Mouse (Mus musculus) G1E (cell line): Measurements from ENCODE around the gene Slc35b2. TPM values are rescaled to one million over a fixed set of nuclear protein-coding genes. Genes with fewer than 3 reads are reported as not detected.

Source experiments
- ATAC-seq: 2 replicates; pipeline ENCODE4 v1.8.0; 2016; ENCODE audit warnings: mild to moderate bottlenecking; ENCODE audit not compliant: insufficient number of reproducible peaks, poor library complexity, low FRiP score, severe bottlenecking; ENCODE audit errors: extremely low read depth
- DNase-seq: peaks from one replicate; pipeline ENCODE4 v3.0.0; 2012; ENCODE audit warnings: low spot score
- H3K27me3 ChIP-seq: 2 replicates; pipeline ENCODE4 v1.6.1; 2012; ENCODE audit warnings: mild to moderate bottlenecking, low read length, inconsistent platforms; ENCODE audit not compliant: insufficient read depth
- H3K36me3 ChIP-seq: replicated peaks from 2 replicates; pipeline ENCODE3; 2012; ENCODE audit warnings: mild to moderate bottlenecking, inconsistent platforms
- H3K4me1 ChIP-seq: 2 replicates; pipeline ENCODE4 v1.6.1; 2012; ENCODE audit warnings: low read depth, low read length, inconsistent platforms, mixed read lengths; ENCODE audit not compliant: insufficient read depth
- H3K4me3 ChIP-seq: 2 replicates; pipeline ENCODE4 v1.5.1; 2012; ENCODE audit warnings: low read depth, mild to moderate bottlenecking, inconsistent platforms, low read length, moderate library complexity, mixed read lengths
- H3K9me3 ChIP-seq: replicated peaks from 2 replicates; pipeline ENCODE4 v1.6.1; 2012; ENCODE audit warnings: inconsistent platforms
- CTCF ChIP-seq: IDR thresholded peaks from 2 replicates; pipeline ENCODE4 v1.5.1; 2012; ENCODE audit warnings: low read depth, low read length, inconsistent platforms, mixed read lengths
- GATA1 ChIP-seq: IDR thresholded peaks from 2 replicates; pipeline ENCODE4 v1.6.1; 2012; ENCODE audit warnings: borderline replicate concordance, low read length, inconsistent platforms, mixed read lengths
- GATA2 ChIP-seq: IDR thresholded peaks from 2 replicates; pipeline ENCODE4 v1.6.1; 2012; ENCODE audit warnings: low read depth, low read length, inconsistent platforms, borderline replicate concordance
- POLR2AphosphoS5 ChIP-seq: IDR thresholded peaks from 2 replicates; pipeline ENCODE4 v1.6.1; 2012; ENCODE audit warnings: low read depth, low read length, inconsistent platforms; ENCODE audit not compliant: insufficient replicate concordance
- TAL1 ChIP-seq: conservative IDR thresholded peaks from 2 replicates; pipeline ENCODE4 v1.6.1; 2012; ENCODE audit warnings: low read depth, low read length, inconsistent platforms, mixed read lengths
- polyA plus RNA-seq: library from polyadenylated mRNA; stranded (reverse); fragments of >175 nt; gene quantifications from 2 replicates; pipeline ENCODE4 v1.2.3, GENCODE M21; 2012
- total RNA-seq, 2 experiments: library from RNA; stranded (forward) in 1 of 2; stranded (reverse) in 1 of 2; fragments of 200-1000 nt in 1 of 2; fragments of >200 nt in 1 of 2; fragmentation: Nextera tagmentation in 1 of 2; gene quantifications; 2 replicates each; pipeline ENCODE4 v1.2.3; 2014 to 2017

Gene Slc35b2
- total RNA-seq (2014; fragmentation: Nextera tagmentation) (46.5 and 60.9 TPM in 2 replicates), total RNA-seq (2017) (65.9 and 77.1 TPM in 2 replicates), polyA plus RNA-seq (24.6 and 24.9 TPM in 2 replicates)

GRCm38 (mm10) chr17:45563655-45564530 lies at the start of gene Slc35b2:
Gene Slc35b2, plus strand, starts transcription at chr17:45563874.
- TF ChIP-seq CTCF, result peak; percentile 43; the same call in 1 of the 2 replicates
- no peak for TF ChIP-seq GATA2
- Histone ChIP-seq H3K4me3 (peak within 1 kb of the TSS; percentile 98), H3K4me1 (peaks cover 56% of the 10 kb centered on the region), H3K36me3 (peaks cover 78% of the 10 kb centered on the region), H3K9me3 (no peaks in the 10 kb centered on the region), H3K27me3 (no peaks in the 10 kb centered on the region)
- DNase-seq (peak; percentile 91), ATAC-seq (peak; percentile 65)

DNA sequence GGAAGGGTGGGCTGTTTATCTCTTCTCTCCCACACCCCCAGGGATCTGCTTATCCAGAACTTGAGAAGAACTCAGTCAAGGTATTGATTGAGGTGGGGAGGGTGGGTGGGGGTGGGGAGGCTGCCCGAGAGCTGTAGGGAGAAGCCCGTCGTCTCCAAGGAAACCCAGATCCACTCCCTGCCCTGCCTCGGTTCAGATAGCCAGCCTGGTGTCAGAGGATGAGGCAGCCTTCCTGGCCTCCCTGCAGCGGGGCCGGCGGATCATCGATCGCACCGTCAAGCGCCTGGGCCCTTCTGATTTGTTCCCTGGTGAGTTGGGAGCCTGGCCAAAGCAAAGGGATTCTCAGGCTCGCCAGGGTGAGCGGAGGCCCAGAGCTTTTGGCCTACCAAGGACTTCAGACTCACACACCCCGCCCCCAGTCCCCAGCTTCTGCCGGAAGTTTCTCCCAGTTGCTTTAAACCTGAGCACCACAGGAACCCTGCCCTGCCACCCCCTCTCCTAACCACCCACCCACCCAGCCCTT lies 48.4 kb upstream of the Slc35b2 start:
- Histone ChIP-seq H3K36me3 (peaks cover 90% of the 10 kb centered on the region), H3K4me1 (peaks cover 11% of the 10 kb centered on the region), H3K27me3 (no peaks in the 10 kb centered on the region), H3K9me3 (no peaks in the 10 kb centered on the region), H3K4me3 (no peak overlapping the region)
- ATAC-seq (no peak), DNase-seq (no peak)
- TF ChIP-seq POLR2AphosphoS5, result no peak
- no peak for TF ChIP-seq GATA1
- TF ChIP-seq TAL1, result no peak
- no peak for TF ChIP-seq CTCF
- TF ChIP-seq GATA2, result no peak

- H3K4me1 ChIP-seq, result peaks cover 12% of the 10 kb centered on the region
- no peak overlapping the region for H3K4me3 ChIP-seq
- H3K36me3 ChIP-seq, result peaks cover 90% of the 10 kb centered on the region
- TF ChIP-seq TAL1 (no peak), GATA1 (no peak), CTCF (no peak), POLR2AphosphoS5 (no peak), GATA2 (no peak)
- DNase-seq, result no peak
- H3K9me3 ChIP-seq, result no peaks in the 10 kb centered on the region
- ATAC-seq, result no peak
- no peaks in the 10 kb centered on the region for H3K27me3 ChIP-seq
Observed at GRCm38 (mm10) chr17:45515806-45516205, 47.9 kb upstream of the Slc35b2 start.

DNA sequence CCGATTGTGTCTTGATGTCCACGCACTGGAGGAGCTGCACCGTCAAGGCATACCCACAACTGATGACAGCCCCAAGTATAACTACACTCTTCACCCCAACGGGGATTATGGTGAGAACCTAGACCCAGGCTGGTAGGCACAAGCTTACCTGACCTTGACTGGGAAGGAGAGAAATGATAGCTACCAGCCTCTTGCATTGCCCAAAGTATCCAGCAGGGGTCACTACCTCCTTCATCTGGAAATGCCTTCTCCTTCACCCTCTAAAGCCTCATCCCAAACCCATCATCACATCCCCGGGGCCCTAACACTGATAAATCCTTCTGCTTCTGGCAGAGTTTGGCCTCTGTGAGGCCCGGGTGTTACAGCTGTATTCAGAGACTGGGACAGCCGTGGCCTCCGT lies 47.2 kb upstream of the Slc35b2 start:
- no peak overlapping the region for H3K4me3 ChIP-seq
- H3K27me3 ChIP-seq, result no peaks in the 10 kb centered on the region
- H3K36me3 ChIP-seq, result peaks cover 90% of the 10 kb centered on the region
- no peaks in the 10 kb centered on the region for H3K9me3 ChIP-seq
- peak; percentile 4; the same call in 1 of the 2 replicates for ATAC-seq
- TF ChIP-seq GATA2 (no peak), CTCF (peak; percentile 99)
- DNase-seq, result peak; percentile 29
- peaks cover 12% of the 10 kb centered on the region for H3K4me1 ChIP-seq

DNA sequence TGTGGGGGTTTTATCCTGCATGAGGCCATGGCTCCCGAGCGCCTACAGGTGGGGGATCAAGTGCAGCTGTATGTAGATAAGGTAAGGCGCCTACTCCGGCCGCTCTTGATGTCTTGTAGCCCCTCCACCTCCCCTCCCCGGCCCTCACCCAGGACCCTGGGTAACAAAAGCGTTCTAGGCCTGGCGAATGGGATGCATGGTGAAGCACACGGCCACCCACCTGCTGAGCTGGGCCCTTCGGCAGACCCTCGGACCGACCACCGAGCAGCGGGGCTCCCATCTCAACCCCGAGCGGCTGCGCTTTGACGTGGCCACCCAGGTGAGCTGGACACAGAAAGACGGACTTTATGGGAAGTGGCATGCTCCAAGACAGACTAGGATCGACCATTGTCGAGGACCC lies 46.5 kb upstream of the Slc35b2 start:
- DNase-seq, result no peak
- peaks cover 85% of the 10 kb centered on the region for H3K36me3 ChIP-seq

GRCm38 (mm10) chr17:45517549-45518215 lies 46.0 kb upstream of the Slc35b2 start:
- Histone ChIP-seq H3K4me1 (peaks cover 9% of the 10 kb centered on the region), H3K9me3 (no peaks in the 10 kb centered on the region), H3K4me3 (no peak overlapping the region), H3K36me3 (peaks cover 82% of the 10 kb centered on the region), H3K27me3 (no peaks in the 10 kb centered on the region)
- no peak for TF ChIP-seq GATA1
- no peak for TF ChIP-seq TAL1
- TF ChIP-seq POLR2AphosphoS5, result no peak
- TF ChIP-seq GATA2, result no peak
- no peak for TF ChIP-seq CTCF
- ATAC-seq (no peak), DNase-seq (no peak)

More for the DNA sequence above, 46.5 kb upstream of the Slc35b2 start:
- H3K9me3 ChIP-seq, result no peaks in the 10 kb centered on the region
- H3K27me3 ChIP-seq, result no peaks in the 10 kb centered on the region
- TF ChIP-seq CTCF, result no peak
- TF ChIP-seq GATA1, result no peak
- TF ChIP-seq TAL1, result no peak
- TF ChIP-seq GATA2, result no peak
- no peak for TF ChIP-seq POLR2AphosphoS5
- H3K4me3 ChIP-seq, result no peak overlapping the region
- ATAC-seq, result no peak
- peaks cover 12% of the 10 kb centered on the region for H3K4me1 ChIP-seq
